Mouse (Mus musculus) megakaryocyte, adult 5-6 weeks (primary cell): ENCODE measurements around the gene Hist1h2af. TPM values are rescaled to one million over a fixed set of nuclear protein-coding genes. Genes with fewer than 3 reads are reported as not detected.

Experiments used
- ATAC-seq: 2 replicates; pipeline ENCODE4 v1.8.0; 2016; ENCODE audit warnings: mild to moderate bottlenecking, inconsistent platforms; ENCODE audit not compliant: poor library complexity, severe bottlenecking
- total RNA-seq, 2 experiments: library from RNA; stranded (forward) in 1 of 2; stranded (reverse) in 1 of 2; fragments of 153-499, 151-499 nt in 1 of 2; fragments of 221-1000, 200-1000 nt in 1 of 2; gene quantifications; 2 replicates each; pipeline versions ENCODE4 v1.2.3 to v1.2.4; 2015 to 2017

The Hist1h2af gene
- total RNA-seq, 2 experiments from 2014 or later = 91.1 to 1,821 TPM

- no peak for ATAC-seq
These were observed 20.2 kb upstream of the Hist1h2af start for GRCm38 (mm10) chr13:23513517-23513916.

GRCm38 (mm10) chr13:23515281-23515680 is 18.4 kb upstream of the Hist1h2af start:
- no peak for ATAC-seq

DNA sequence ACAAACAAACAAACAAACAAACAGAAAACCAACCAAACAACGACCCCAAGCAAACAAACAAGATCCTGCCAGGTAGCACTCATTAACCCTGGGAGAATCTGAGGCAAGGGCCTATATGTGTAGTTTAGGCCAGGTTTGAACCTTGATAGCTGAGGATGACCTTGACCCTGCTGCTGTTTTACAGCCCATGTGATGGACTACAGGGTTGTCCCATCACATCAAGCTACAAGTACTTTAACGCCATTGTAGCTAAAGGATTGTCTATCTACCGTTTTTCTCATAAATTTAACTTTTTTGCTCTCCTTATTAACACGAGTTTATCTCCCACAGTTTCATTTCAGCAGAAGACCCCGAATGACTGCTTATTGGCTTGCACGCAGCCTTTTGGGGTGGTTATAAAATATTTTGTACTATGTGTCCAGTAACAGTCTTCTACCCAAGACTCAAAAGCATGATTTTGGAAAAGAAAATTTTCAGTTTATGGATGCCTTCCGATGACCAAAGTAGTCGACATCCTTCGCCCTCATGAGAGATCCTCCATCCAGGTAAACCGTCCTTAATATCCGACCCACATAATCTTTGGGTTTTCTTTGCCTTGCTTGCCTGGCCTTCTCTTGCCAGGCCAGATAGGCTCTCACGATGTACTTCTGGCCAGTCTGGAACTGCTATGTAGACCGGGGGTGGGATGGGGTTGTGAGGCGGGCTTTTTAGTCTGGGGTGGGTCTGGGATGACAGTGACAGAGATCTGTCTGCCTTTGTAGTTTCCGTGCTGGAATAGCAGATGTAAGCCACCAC is 17.7 kb upstream of the Hist1h2af start:
- no peak for ATAC-seq

GRCm38 (mm10) chr13:23516822-23517602 is 16.7 kb upstream of the Hist1h2af start:
- peak; percentile 39 for ATAC-seq

GRCm38 (mm10) chr13:23517603-23518294 is 16.0 kb upstream of the Hist1h2af start:
- peak; percentile 45 for ATAC-seq

- ATAC-seq = no peak
These were observed 15.5 kb upstream of the Hist1h2af start for GRCm38 (mm10) chr13:23518295-23518603.

GRCm38 (mm10) chr13:23518885-23519284 is 14.8 kb upstream of the Hist1h2af start:
- ATAC-seq = peak; percentile 32

DNA sequence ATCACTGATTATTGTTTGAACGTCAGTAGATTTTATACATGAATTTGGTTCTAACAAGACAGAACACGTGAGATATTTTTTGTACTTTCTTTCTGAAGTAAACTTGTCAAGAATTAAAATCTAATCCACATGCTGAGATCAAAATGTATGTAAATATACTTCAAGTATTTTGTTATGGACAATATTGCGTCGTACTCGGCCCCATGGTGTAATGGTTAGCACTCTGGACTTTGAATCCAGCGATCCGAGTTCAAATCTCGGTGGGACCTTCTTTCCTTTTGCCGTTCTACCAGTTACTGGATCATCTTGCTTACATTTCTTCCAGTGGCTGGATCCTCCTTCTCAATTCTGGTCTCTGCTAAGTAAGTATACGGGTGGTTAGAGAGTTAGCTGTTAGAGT is 14.3 kb upstream of the Hist1h2af start:
- ATAC-seq = peak; percentile 41; the same call in 1 of the 2 replicates

DNA sequence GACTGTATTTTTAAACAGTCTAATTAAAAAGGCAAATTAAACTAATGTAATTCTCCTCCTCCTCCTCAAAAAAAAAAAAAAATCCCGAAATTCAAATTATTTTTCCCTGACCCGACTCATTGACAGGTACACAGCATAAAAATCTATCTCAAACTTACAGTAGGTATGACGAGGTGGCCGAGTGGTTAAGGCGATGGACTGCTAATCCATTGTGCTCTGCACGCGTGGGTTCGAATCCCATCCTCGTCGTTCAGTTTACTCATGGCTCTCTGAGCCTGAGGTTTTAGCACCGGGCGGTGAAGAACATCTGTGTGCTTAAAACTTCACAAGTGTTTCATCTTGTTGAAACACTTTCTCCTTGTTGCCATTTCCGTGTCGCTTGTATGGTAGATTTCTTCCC is 12.0 kb upstream of the Hist1h2af start:
- ATAC-seq = no peak

GRCm38 (mm10) chr13:23523976-23524375 is 9.7 kb upstream of the Hist1h2af start:
- ATAC-seq = no peak

DNA sequence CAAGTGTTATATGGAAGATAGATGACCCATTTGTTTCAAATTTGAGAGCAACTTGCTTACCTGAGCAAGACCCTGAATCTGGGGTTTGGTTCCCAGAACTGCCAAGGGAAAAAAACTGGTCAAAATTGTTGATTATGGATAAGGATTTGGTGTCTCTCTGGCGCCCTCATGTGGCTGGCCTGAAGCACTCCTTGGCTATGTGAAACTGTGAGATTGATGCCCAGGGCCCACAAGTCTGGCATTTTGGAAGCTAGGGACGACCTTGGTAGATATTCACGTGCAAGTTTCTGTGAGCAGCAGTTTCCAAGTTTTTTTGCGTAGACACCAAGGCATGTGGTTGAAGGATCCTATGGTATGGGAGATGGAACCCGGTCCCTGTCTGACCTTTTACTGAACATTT is 9.1 kb upstream of the Hist1h2af start:
- peak; percentile 73 for ATAC-seq

DNA sequence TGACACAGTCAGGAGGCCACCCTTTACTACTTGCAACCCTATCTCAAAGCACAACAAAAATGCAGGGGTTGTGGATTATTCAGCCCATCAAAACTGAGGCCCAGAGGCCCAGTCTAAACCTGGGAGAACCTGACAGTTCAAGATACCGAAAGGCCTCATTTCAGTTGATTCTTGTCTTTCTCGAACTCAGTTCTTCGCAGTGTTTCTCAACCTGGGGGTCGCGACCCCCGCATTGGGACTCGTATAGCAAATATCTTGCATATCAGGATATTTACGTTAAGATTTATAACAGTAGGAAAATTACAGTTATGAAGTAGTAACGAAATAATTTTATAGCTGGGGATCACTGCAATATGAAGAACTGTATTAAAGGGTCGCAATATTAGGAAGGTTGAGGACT is 7.8 kb upstream of the Hist1h2af start:
- ATAC-seq = no peak

DNA sequence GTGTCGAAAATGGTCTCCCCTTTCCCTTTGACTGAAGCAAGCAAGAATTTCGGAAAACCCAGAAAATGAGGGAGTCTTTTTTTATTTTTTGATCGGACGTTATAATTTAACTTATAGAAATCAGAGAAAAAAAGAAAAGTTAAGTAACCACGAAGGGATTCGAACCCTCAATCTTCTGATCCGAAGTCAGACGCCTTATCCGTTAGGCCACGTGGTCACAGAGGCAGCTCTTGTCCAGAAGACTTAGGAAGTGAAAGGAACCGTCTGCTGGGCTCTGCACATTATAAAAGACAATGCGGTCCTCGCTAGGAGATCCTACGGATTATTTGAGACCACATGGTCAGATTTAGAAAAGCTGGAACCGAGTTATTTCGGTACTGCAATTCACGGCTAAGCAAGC is 7.4 kb upstream of the Hist1h2af start:
- peak; percentile 49 for ATAC-seq

DNA sequence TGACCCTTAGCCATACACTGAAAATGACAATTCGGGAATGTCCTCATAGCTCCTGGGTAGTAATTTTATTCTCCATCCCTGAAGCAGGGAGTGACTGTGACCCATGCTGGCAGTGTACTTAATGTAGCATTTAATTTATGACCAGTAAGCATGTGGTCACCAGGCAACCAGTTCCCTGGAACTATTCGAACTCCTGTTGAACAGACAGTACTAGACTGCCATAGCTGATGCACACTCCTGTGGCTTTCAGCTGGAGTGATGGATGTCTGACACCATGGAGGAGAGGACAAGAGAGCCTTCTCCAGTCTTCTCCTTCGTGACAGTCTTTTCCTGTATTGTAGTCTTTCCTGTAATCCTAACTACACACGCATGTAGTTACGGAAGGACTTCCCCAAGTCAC is 4.7 kb upstream of the Hist1h2af start:
- ATAC-seq = no peak

DNA sequence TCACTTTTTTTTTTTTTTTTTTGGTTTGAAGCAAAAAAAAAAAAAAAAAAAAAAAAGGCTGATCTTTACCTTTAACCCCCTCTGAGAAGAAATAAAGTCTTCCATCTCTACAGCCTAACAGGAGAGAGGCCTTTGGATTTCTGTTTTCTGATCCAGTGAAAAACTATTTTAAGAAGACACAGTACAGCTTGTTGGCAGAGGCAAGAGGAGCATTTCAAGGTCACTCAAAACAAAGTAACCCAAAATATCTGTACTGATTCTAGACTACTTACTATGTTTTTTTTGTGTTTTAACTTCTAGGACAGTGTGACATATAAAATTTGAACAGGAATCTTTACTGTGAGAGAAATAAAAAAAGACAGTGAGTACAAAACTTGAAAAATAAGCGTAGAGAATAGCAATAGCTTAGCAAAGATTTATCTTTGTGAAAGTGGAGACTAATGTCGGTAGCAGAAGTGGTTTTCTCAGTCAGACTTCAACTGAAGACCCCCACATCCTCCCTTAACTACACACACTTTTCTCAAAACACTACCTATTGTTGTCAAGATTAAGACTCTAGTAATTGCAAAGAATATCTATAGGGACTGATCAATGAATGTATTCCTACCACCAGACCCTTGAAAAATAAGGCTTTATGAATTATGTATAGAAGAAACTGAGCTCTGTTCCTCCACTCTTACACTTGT is 4.1 kb upstream of the Hist1h2af start:
- no peak for ATAC-seq

- no peak for ATAC-seq
These were observed 3.4 kb upstream of the Hist1h2af start for GRCm38 (mm10) chr13:23530181-23530900.

DNA sequence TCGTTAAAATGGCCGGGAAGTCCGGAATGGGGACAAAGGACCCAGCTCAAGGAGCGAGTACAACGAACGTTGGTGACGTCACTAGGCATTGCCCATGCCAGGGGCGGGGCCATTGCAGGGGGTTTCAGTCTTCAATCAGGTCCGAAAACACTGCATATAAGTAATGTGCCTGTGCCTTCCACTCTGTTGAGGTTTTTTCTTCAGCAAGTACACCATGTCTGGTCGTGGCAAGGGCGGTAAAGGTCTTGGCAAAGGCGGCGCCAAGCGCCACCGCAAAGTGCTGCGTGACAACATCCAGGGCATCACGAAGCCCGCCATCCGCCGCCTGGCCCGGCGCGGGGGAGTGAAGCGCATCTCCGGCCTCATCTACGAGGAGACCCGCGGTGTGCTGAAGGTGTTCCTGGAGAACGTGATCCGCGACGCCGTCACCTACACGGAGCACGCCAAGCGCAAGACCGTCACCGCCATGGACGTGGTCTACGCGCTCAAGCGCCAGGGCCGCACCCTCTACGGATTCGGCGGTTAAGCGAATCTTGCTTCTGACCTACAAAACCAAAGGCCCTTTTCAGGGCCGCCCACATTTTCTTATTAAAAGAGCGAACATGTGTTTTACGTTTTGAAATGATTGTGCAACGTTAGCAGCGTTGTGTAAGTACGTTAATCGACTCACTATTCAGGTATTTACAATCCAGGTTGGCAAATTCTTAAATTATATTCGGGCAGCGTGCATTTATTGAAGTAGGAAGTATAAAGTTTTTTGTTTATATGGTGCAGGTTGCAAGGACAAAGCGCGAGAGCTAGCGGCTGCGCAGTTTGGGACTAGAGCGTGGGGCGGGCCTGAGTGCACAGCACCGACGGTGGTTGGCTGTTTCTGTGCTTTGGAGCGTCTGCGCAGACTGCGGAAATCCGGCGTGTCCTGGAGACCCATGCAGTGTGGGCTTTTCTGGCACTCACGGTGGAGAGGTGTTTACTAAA is 2.5 kb upstream of the Hist1h2af start, which contains the start of gene Hist1h4h:
TSS of gene Hist1h4h (plus strand) at position 150 of the 975 bp plus-strand sequence.
- ATAC-seq = peak; percentile 66

GRCm38 (mm10) chr13:23532262-23533075 is 1.2 kb upstream of the Hist1h2af start:
- no peak for ATAC-seq
